Mouse (Mus musculus): Measurements from ENCODE around the gene Tekt2.

DNA sequence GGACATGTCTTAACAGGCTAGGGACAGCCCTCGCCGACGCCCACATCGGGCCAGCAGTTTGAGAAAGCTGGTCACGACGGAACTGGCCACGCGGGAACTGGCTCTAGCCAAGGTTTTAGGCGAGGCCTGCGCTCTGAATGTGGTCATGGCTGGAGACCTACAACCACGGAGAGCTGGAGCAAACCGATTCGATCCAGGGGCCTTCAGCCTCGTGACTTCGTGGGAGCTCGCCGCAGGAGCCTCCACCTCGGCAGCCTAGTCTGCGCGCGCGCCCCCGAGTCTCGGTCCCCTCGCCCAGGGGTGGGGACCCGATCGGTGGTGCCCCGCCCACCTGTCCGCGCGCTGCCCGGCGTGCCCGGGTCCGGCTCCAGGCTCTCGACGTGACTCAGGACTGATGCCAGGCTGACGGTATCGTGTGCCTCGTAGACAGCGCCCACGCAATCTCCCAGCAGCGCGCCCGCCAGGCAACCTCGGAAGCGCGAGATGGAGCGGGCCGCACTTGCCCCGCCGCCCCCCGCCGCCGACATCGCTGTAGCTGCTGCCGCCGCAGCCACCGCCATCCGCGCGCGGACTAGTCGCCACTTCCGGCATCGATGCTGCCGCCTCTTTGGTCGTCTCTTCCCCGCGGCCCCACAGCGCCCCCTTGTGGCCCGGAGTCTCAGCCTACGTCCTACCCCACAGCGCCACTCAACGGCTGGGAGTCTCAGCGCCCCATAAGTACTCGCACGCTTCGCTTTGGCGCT lies 4.2 kb downstream of the Tekt2 start, which contains the start of gene Adprhl2:
- TF ChIP-seq EP300 (IDR thresholded peaks at IDR 0.05; ENCODE audit: low read depth) (no peak), CTCF (IDR thresholded peaks at IDR 0.05; ENCODE audit: low read depth) (peak; percentile 100)
